Mouse (Mus musculus) C2C12 (cell line): Measurements from ENCODE around the gene Lrp4.
"Not testable (repeated sequence)": the region's sequence is repeated elsewhere in the genome, so short reads cannot be mapped to it uniquely, and the experiment has no call there.

Experiments used
- CEBPB ChIP-seq: IDR thresholded peaks from one replicate; pipeline ENCODE4 v1.6.1; 2011; ENCODE audit warnings: low read depth, mild to moderate bottlenecking, control low read depth, moderate library complexity
- CTCF ChIP-seq: IDR thresholded peaks from one replicate; pipeline ENCODE4 v1.5.1; 2011; ENCODE audit not compliant: control insufficient read depth, insufficient read depth, insufficient read length
- FOSL1 ChIP-seq: IDR thresholded peaks from one replicate; pipeline ENCODE4 v1.8.0; 2011; ENCODE audit warnings: mild to moderate bottlenecking, low read length; ENCODE audit not compliant: poor library complexity, insufficient read depth, severe bottlenecking
- MAX ChIP-seq: IDR thresholded peaks from one replicate; pipeline ENCODE4 v1.6.1; 2011; ENCODE audit warnings: mild to moderate bottlenecking, control low read depth
- MYOD1 ChIP-seq: IDR thresholded peaks from one replicate; pipeline ENCODE4 v1.6.1; 2011; ENCODE audit warnings: low read depth; ENCODE audit not compliant: control insufficient read depth, insufficient read length
- MYOG ChIP-seq: IDR thresholded peaks from one replicate; pipeline ENCODE4 v1.6.1; 2011; ENCODE audit not compliant: control insufficient read depth, insufficient read length; ENCODE audit errors: extremely low read depth
- USF1 ChIP-seq: IDR thresholded peaks from one replicate; pipeline ENCODE4 v1.6.1; 2011; ENCODE audit warnings: low read depth, mild to moderate bottlenecking, control low read depth, moderate library complexity

GRCm38 (mm10) chr2:91487295-91487694 lies 30.0 kb downstream of the Lrp4 start:
- TF ChIP-seq CTCF, MYOG, USF1, MAX, CEBPB, FOSL1, MYOD1: not testable (repeated sequence)
